Mouse (Mus musculus) embryonic facial prominence, embryonic 11.5 days (tissue): Measurements from ENCODE around the gene Ptges3l. TPM values are rescaled to one million over a fixed set of nuclear protein-coding genes. Genes with fewer than 3 reads are reported as not detected.
A peak's percentile ranks its signal among the peaks of the same experiment; 100 is the strongest.
"Not testable (repeated sequence)": the region's sequence is repeated elsewhere in the genome, so short reads cannot be mapped to it uniquely, and the experiment has no call there.

Experiments used
- ATAC-seq: fragments of 200-750 bp; cut with Nextera tagmentation; replicated peaks from 2 replicates; pipeline ENCODE4 v1.8.0; 2017; ENCODE audit warnings: low read depth; ENCODE audit not compliant: insufficient number of reproducible peaks, low FRiP score, low TSS enrichment
- DNase-seq: peaks from one replicate; pipeline ENCODE4 v3.0.0-alpha.2; 2015; ENCODE audit warnings: low spot score
- H3K27ac ChIP-seq: fragments of 300-500 bp; sonication (generic); replicated peaks from 2 replicates; pipeline ENCODE4 v1.5.1; 2014; ENCODE audit warnings: mild to moderate bottlenecking, low read depth, low read length, control low read depth
- H3K27me3 ChIP-seq: fragments of 300-500 bp; sonication (generic); 2 replicates; pipeline ENCODE4 v1.6.1; 2014; ENCODE audit warnings: mild to moderate bottlenecking, low read length, moderate library complexity, mixed read lengths; ENCODE audit not compliant: control insufficient read depth, insufficient read depth
- H3K36me3 ChIP-seq: fragments of 300-500 bp; sonication (generic); replicated peaks from 2 replicates; pipeline ENCODE4 v1.6.1; 2014; ENCODE audit warnings: low read depth, mild to moderate bottlenecking, low read length, moderate library complexity, mixed read lengths; ENCODE audit not compliant: control insufficient read depth, insufficient read depth
- H3K4me1 ChIP-seq: fragments of 300-500 bp; sonication (generic); 2 replicates; pipeline ENCODE4 v1.6.1; 2014; ENCODE audit warnings: low read length, mixed read lengths; ENCODE audit not compliant: control insufficient read depth, insufficient read depth
- H3K4me2 ChIP-seq: fragments of 300-500 bp; sonication (generic); 2 replicates; pipeline ENCODE4 v1.6.1; 2014; ENCODE audit warnings: low read depth, mild to moderate bottlenecking, control low read depth, low read length, moderate library complexity
- H3K4me3 ChIP-seq: fragments of 300-500 bp; sonication (generic); 2 replicates; pipeline ENCODE4 v1.5.1; 2014; ENCODE audit warnings: low read depth, low read length, control low read depth
- H3K9ac ChIP-seq: fragments of 300-500 bp; sonication (generic); replicated peaks from 2 replicates; pipeline ENCODE4 v1.6.1; 2014; ENCODE audit warnings: mild to moderate bottlenecking, control low read depth, low read length
- H3K9me3 ChIP-seq: fragments of 300-500 bp; sonication (generic); replicated peaks from 2 replicates; pipeline ENCODE4 v1.6.1; 2016; ENCODE audit warnings: mild to moderate bottlenecking, low read length, inconsistent platforms, mixed read lengths; ENCODE audit not compliant: control insufficient read depth
- WGBS: fragments of 180-500 bp; shearing (Covaris S2); extraction: QIAGEN DNeasy Blood & Tissue Kit; methylation state at CpG from one replicate; pipeline ENCODE4 v1.1.7; 2014; 5-methylcytosine and 5-hydroxymethylcytosine counted together
- polyA plus RNA-seq: library from polyadenylated mRNA; unstranded; fragments of >200 nt; fragmentation: Nextera tagmentation; extraction: Ambion mirVana; gene quantifications from 2 replicates; pipeline ENCODE4 v1.2.1, GENCODE M21; 2014

Ptges3l gene
- polyA plus RNA-seq, 1 experiment from 2014 or later, result 3.5 TPM

DNA sequence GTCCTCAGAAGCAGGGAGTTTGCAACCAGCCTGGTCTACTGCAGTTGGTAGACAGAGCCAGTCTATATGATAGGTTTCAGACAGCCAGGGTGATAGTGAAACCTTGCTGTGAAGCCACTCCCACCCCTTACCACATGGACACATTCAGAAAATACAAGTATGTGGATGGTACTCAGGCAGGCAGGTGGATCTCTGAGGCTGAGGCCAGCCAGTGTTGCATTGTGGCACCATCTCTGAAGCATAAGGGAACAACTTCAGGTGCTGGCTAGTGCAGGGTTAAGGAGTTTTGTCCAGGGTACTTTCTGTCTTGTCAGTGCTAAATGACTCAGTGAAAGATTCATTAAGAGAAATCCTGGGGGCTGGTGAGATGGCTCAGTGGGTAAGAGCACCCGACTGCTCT lies 21.2 kb upstream of the Ptges3l start:
- WGBS, result 79% methylated on average over 1 of the region's 1 CpGs
- Histone ChIP-seq H3K4me3 (no peak overlapping the region), H3K36me3 (peaks cover 7% of the 10 kb centered on the region), H3K4me2 (no peak overlapping the region), H3K27me3 (no peaks in the 10 kb centered on the region), H3K9ac (no peak overlapping the region), H3K27ac (no peak overlapping the region), H3K4me1 (no peaks in the 10 kb centered on the region), H3K9me3 (no peaks in the 10 kb centered on the region)
- ATAC-seq, result no peak
- no peak for DNase-seq

DNA sequence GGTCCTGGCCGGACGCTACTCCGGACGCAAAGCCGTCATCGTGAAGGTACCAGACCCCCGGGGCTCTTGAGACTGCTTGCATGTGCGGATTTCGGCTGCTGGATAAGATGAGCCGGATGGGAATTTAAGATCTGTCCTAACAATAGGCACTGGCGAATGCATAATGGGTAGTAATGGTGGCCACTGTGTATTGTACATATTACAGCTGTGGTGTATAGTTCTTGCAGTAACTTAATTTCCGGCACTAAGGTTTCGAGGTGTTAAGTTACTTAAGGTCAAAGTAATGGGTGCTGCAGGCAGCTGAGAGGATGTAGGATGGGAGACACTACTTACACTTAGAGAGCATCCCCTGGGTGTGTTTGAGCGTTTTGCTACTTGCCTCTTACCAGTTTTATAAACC lies 17.6 kb upstream of the Ptges3l start:
- Histone ChIP-seq H3K4me3 (peak overlapping the region; percentile 88), H3K4me2 (peak overlapping the region; percentile 84), H3K27me3 (no peaks in the 10 kb centered on the region), H3K4me1 (no peaks in the 10 kb centered on the region), H3K9me3 (no peaks in the 10 kb centered on the region), H3K9ac (peak overlapping the region; percentile 96), H3K36me3 (peaks cover 7% of the 10 kb centered on the region), H3K27ac (peak overlapping the region; percentile 79)
- DNase-seq (no peak), ATAC-seq (peak; percentile 3; the same call in 1 of the 2 replicates)
- 1% methylated on average over 14 of the region's 14 CpGs for WGBS

DNA sequence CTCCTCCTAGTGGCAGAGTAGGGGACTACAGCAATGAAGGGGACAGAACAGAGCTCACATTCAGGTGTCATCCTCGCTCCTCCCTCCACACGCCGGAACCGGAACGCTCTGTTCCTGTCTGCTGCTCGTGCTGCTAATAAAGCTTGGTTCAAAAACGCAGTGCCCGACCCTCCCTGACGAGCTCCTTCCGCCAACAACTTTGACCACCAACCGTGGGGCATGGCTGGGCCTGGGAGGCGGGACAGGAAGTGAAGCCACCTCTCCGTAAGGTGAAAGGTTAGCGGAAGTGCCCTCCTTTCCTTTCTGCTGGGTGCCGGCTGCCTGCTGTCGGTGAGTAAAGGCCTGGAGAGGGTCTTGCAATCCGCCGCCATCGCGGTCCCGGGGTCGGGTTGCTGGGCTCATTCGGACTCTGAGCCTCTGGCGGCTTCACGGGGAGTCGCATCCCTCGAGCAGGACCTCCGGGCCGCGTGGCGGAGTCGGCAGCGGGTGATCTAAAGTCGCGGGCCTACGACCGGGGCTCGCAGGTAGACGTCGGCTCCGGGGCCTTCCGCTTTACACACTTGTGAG lies 17.1 kb upstream of the Ptges3l start, which contains the start of gene Rpl27:
Gene Rpl27 (plus strand): TSS at position 172 of the 567 bp plus-strand sequence.
- H3K9ac ChIP-seq, result peak within 1 kb of the TSS; percentile 96
- ATAC-seq (peak; percentile 99), DNase-seq (peak; percentile 99)
- H3K36me3 ChIP-seq, result peaks cover 7% of the 10 kb centered on the region
- peak within 1 kb of the TSS; percentile 88 for H3K4me3 ChIP-seq
- H3K27ac ChIP-seq, result peak within 1 kb of the TSS; percentile 79
- H3K4me1 ChIP-seq, result no peaks in the 10 kb centered on the region
- H3K4me2 ChIP-seq, result peak within 1 kb of the TSS; percentile 84
- WGBS, result under 1% methylated on average over 42 of the region's 42 CpGs
- no peaks in the 10 kb centered on the region for H3K9me3 ChIP-seq
- no peaks in the 10 kb centered on the region for H3K27me3 ChIP-seq

DNA sequence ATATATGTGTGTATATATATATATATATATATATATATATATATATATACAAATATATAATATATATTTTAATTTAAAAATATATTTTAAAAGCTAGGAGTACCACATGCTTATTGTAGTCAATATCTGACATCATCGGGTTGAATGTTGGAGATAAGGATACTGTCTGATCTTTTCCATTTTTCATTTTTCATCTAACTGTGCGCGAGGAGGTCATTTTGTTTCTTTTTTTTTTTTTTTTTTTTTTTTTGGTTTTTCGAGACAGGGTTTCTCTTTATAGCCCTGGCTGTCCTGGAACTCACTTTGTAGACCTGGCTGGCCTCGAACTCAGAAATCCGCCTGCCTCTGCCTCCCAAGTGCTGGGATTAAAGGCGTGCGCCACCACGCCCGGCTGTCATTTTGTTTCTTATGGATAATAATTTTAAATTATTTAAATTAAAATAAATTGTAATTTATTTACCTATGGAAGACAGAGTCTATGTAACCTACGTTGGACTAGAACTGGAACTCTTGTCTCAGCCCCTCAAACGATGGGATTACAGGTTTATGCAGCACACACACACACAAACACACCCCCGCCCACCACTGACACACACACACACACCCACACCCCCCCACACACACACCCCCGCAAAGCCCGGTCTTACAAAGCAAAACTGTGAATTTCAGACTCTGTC lies 16.5 kb upstream of the Ptges3l start:
- not testable (repeated sequence) for H3K27ac ChIP-seq, H3K4me1 ChIP-seq, H3K36me3 ChIP-seq, H3K27me3 ChIP-seq, H3K9ac ChIP-seq, H3K9me3 ChIP-seq, DNase-seq
- Histone ChIP-seq H3K4me2 (peak overlapping the region; percentile 1), H3K4me3 (peak overlapping the region; percentile 88)
- 38% methylated on average over 15 of the region's 15 CpGs for WGBS
- ATAC-seq, result peak; percentile 31; the same call in 1 of the 2 replicates

DNA sequence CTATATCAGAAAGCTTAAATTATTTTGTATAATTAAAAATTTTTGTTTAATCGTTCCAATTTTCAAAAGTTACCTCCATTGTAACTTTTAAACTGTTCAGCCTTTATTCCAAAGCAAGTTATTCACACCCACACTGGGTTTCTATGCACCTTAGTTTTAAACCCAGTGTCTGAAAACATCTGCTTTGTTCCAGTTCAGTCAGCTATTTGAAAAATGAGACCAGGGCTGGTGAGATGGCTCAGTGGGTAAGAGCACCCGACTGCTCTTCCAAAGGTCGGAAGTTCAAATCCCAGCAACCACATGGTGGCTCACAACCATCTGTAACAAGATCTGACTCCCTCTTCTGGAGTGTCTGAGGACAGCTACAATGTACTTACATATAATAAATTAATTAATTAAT lies 12.9 kb upstream of the Ptges3l start:
- not testable (repeated sequence) for H3K36me3 ChIP-seq, H3K9me3 ChIP-seq, H3K9ac ChIP-seq, H3K4me1 ChIP-seq, H3K4me2 ChIP-seq, DNase-seq, H3K4me3 ChIP-seq, ATAC-seq, H3K27me3 ChIP-seq, H3K27ac ChIP-seq
- 53% methylated on average over 3 of the region's 3 CpGs for WGBS

DNA sequence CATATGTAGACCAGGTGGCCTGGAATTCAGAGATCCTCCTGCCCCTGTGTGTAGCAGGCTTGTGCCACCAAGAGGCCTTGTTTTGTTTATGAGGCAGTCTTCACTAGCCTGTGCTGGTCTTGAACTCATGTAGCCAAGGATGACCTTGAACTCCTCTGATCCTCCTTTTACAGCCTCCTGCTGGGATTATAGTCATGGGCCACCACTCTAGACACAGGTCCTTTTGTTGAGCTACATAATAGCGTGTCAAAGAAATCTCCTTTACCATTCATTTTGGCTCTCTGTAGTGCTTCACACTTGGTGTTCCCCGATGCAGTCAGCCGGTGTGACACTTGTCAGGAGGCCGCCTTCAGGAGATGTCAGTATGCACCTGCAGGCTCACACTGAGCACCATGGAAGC lies 11.8 kb upstream of the Ptges3l start:
- ATAC-seq (no peak), DNase-seq (no peak)
- no peak overlapping the region for H3K27ac ChIP-seq
- H3K4me2 ChIP-seq, result no peak overlapping the region
- no peak overlapping the region for H3K4me3 ChIP-seq
- H3K9me3 ChIP-seq, result no peaks in the 10 kb centered on the region
- peaks cover 2% of the 10 kb centered on the region for H3K36me3 ChIP-seq
- H3K27me3 ChIP-seq, result no peaks in the 10 kb centered on the region
- H3K4me1 ChIP-seq, result no peaks in the 10 kb centered on the region
- no peak overlapping the region for H3K9ac ChIP-seq
- WGBS, result 79% methylated on average over 4 of the region's 4 CpGs

DNA sequence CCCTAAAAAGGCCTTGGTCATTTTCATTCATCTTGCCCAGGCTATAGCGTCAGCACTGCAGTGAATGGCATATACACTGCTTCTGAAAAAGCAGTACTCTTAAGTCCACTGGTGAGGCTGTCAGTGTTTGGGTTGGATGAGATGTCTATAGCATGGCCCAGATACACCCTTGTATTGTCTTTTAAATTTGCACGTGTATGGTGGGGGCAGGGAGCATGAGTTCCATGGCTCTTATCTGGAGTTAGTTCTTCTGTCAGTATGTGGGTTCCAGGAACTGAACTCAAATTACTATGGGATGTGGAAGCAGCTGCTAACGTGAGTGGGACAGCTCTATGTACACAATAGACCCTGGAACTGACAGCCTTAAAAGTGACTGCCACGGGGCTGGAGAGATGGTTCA lies 10.7 kb upstream of the Ptges3l start:
- Histone ChIP-seq H3K4me1 (no peaks in the 10 kb centered on the region), H3K27me3 (no peaks in the 10 kb centered on the region), H3K36me3 (peaks cover 2% of the 10 kb centered on the region), H3K9me3 (no peaks in the 10 kb centered on the region), H3K4me2 (no peak overlapping the region), H3K4me3 (no peak overlapping the region), H3K27ac (no peak overlapping the region), H3K9ac (no peak overlapping the region)
- WGBS, result 85% methylated on average over 4 of the region's 4 CpGs
- no peak for ATAC-seq
- DNase-seq, result no peak

DNA sequence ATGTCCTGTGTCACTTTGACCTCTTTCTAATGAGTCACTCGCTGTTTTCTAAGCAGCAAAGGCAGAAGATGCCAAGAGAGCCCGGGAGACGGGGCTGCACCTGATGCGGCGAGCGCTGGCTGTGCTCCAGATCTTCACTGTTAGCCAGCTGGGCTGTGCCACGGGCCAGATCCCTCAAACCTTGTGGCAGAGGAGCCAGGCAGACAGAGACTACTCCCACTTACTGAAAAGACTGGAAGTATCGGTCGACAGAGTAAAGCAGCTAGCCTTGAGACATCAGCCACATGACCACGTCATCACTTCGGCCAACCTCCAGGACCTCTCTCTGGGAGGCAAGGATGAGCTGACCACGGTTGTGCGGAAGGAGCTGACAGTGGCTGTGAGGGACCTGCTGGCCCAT lies 8.3 kb upstream of the Ptges3l start:
- Histone ChIP-seq H3K4me2 (no peak overlapping the region), H3K36me3 (peaks cover 4% of the 10 kb centered on the region), H3K9me3 (no peaks in the 10 kb centered on the region), H3K4me1 (no peaks in the 10 kb centered on the region), H3K27ac (no peak overlapping the region), H3K27me3 (no peaks in the 10 kb centered on the region), H3K9ac (no peak overlapping the region), H3K4me3 (no peak overlapping the region)
- no peak for DNase-seq
- 92% methylated on average over 13 of the region's 13 CpGs for WGBS
- ATAC-seq, result no peak
